Mouse (Mus musculus) heart, postnatal 10 days (tissue): Measurements from ENCODE around the gene S100pbp. TPM values are rescaled to one million over a fixed set of nuclear protein-coding genes. Genes with fewer than 3 reads are reported as not detected.

Experiments used
- DNase-seq, 2 experiments: peaks; one replicate each; pipeline ENCODE4 v3.0.0; 2021
- intact Hi-C: fragments of 180-260 bp; cut with DNase I; formaldehyde crosslinking; loops from one replicate; pipeline ENCODE4 v1.15.1; 2025
- total RNA-seq, 2 experiments: library from RNA; stranded (reverse); gene quantifications; 2 replicates each; pipeline ENCODE4 v1.2.3; 2021

The S100pbp gene
- total RNA-seq, 2 experiments from 2014 or later = 18.0 to 21.7 TPM

- intact Hi-C loops = no loop called here
- DNase-seq = no peak
Measured at GRCm38 (mm10) chr4:129135637-129136036, 53.9 kb downstream of the S100pbp start.

DNA sequence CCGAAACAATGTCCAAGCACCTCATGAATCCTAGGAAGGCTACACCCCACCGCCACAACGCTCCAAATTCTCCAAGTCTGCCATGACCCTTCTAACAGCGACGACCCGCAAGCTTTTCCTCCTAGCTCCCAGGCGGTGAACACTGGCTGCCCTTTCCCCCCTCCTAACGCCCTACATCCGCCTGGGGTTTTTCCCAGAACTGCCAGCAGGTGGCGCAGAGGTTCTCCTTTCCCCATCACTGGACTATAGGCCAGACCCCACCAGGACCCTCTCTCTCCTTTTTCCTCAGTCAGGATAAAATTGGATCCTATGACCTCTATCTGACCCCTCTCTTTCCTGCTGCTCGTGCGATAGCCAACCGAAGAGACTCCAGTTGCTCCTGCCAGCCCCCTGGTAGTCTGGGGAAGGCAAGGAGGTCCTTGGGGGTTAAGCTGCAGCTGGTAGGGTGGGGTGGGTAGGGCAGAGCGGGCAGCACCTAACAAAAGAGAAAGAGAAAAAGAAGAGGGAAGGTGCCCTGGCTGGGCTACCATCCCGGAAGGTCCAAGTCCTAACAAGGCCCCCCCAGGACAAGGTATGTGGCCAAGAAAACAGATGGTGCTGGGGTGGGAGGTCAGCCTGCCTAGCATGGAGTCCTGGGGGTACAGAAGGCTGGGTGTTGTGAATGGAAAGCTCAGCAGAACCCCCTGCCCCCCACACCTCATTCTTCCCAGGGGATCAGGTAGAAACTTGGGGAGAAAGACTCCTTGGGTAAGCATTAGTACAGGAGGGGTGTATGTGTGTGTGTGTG is 54.5 kb downstream of the S100pbp start:
- peak; percentile 84 to 88 for DNase-seq
- intact Hi-C loops = loop anchor here (1.0 to 5.0 kb wide), 3 partner anchors 44 to 322 kb away; no protein-coding TSS in a partner anchor

DNA sequence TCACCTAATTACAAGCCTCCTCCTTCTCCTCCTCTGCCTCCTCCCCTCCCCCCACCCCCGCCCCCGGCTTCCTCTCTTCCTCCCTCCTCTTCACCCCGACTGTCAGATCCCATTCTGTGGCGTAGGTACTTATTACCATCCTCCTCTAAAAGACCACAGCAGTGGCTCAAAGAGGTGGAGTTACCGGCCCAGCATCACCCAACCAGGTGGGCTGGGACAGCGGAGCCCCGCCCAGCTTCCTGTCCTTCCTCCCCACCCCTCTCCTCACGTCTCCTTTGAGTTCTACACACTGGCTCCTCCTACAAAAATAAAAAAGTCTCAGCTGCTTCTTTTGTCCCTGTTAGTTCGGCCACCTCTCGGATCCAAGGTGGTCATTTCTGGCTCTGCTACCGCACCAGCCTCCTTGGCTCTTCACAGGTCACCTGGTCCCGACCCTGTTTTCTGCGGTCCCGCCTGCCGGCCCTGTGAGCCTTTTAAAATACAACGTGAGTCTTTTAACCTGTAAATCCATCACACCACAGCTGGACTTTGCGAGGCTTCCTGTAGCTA is 58.7 kb downstream of the S100pbp start:
- intact Hi-C loops = loop anchor here (5.0 kb wide), 1 partner anchor 326 kb away; no protein-coding TSS in a partner anchor
- DNase-seq = no peak

GRCm38 (mm10) chr4:129130149-129130548 is 59.4 kb downstream of the S100pbp start:
- intact Hi-C loops = loop anchor here (5.0 kb wide), 1 partner anchor 327 kb away; no protein-coding TSS in a partner anchor
- peak in 1 of 2 experiments; percentile 27 for DNase-seq

DNA sequence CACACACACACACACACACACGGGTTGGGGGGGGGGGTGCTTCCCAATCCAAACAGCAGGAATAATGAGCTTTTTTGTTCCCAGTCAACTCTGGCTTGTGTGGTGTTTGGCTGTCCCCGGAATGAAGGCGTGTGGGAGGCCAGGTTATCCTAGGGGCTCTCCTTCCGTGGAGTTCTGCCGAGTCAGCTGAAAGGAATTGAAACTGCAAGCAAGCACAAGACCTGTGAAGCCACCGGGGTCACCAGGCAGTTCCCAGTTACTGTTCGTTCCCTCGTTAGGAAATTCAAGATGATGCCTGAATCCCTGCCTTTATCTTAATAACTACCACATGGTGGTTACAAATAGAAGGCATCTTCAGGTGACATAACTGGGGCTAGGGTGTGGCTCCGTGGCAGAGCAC is 60.1 kb downstream of the S100pbp start:
- DNase-seq = no peak
- intact Hi-C loops = no loop called here

DNA sequence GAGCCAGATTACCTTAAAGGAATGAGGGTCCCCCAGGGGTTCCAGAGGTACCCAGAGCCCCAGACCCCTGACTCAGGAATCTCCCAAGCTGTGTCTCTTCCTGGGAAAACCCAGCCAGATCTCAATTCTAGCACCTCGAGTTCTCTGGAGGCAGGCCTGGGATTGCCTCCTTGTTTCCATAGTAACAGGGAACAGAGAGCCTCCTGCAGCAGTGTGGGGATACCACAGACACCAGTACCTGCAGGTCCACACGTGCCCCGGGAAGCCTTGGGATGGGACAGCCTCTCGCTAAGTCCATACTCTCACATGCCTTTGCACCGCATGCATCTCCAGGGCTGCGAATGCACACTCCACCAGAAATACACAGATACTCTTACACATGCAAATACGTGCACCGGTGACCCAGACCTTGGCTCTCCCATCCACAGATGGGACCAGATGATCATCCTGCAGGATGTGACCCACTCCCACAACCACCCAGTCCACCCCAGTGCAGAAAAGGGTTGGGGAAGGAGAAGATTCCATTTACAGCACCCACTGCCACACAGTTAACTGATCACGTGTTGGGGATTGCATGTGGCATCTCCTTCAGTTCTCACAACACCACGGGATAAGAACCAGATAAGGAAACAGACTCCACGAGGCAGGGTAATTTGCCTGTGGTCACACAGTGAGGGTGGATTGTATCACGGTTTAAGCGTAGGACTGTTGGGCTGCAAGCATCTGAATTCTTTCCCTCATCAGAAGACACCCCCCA is 60.8 kb downstream of the S100pbp start:
- no peak for DNase-seq
- intact Hi-C loops = no loop called here

DNA sequence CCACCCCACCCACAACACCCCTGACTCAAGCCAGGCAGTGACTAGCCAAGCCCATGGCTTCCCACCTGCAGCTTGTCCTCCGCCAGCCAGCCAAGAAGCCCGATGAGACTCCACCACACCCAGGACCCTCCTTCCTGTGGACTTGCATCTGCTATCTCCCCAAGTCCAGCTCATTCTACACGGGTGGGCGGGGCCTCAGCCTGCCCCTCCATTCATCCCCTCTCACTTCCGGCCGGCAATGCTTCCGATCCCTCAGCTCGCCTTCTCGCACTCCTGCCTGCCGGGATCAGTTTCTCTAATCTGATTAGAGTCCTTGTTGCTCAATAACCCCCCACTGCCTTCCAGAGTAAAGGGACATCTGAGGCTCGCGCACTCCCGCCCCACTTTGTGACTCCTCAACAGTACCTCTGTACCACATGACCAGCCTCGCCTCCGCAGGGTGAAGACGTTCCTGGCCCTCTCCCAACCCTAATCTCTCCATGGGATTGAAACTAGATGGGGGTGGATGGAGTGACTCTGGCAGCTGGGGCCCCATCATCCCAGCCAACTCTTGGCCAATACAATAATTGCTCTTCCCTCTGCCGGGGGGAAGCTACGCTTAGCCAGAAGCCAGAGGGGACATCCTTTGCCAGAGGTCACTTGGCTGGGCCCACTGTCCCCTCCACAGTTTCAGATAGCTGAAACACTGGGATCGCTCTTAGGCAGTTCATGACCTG is 63.6 kb downstream of the S100pbp start:
- intact Hi-C loops = no loop called here
- DNase-seq = peak in 1 of 2 experiments; percentile 53

DNA sequence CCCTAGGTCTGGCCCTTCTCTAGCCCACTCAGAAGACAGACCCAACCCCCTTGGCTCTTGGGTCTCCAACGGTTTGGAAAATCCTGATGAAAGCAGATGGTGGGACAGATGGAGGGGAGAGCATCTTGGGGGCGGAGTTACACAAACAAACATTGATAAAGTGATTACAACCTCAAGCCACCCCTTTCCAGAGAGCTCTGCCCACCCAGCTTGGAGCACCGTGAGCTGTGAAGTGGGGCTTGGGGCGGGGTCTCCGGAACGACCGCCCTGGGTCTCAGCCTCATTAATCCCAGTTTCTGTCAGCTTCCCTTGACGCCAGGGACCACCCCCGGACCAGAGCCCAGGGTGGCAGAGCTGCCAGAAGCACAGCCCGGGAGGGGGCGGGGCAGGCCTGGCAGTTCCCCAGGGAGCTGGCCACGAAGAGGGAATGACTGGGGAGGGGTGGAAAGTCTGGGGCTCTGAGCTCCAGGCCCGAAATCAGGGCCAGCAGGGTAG is 64.8 kb downstream of the S100pbp start:
- intact Hi-C loops = no loop called here
- no peak for DNase-seq

DNA sequence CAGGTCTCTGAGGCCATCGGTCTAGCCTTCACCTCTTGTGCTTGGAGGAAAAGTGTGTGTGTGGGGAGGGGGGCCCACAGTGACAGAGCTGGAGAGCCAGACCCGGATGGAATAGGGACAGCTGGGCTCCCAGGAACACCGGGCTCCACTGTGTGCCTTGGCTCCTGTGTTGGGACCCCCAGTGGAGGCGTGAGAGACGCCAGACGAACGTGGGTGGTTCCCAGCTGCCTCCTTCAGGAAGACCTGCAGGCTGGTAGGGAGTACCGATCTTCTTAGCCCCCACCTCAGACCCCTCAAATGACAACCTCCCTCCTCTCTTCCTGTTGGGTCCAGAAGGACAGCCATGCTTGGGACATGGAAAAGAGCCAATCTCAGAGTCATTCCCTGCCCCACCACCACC is 66.8 kb downstream of the S100pbp start:
- intact Hi-C loops = no loop called here
- DNase-seq = no peak

GRCm38 (mm10) chr4:129122107-129122506 is 67.4 kb downstream of the S100pbp start:
- intact Hi-C loops = no loop called here
- DNase-seq = no peak

GRCm38 (mm10) chr4:129121569-129122086 is 67.9 kb downstream of the S100pbp start, which contains the start of gene Hpca:
TSS of gene Hpca (minus strand) at chr4:129122036.
- no peak for DNase-seq
- intact Hi-C loops = no loop called here

- peak; percentile 77 to 84 for DNase-seq
- intact Hi-C loops = no loop called here
Measured at GRCm38 (mm10) chr4:129120520-129121445, 68.7 kb downstream of the S100pbp start.

- intact Hi-C loops = no loop called here
Measured at GRCm38 (mm10) chr4:129119708-129120107, 69.8 kb downstream of the S100pbp start.

GRCm38 (mm10) chr4:129117720-129118510 is 71.6 kb downstream of the S100pbp start:
- intact Hi-C loops = no loop called here
- no peak for DNase-seq

More at GRCm38 (mm10) chr4:129119708-129120107, 69.8 kb downstream of the S100pbp start:
- DNase-seq = no peak

DNA sequence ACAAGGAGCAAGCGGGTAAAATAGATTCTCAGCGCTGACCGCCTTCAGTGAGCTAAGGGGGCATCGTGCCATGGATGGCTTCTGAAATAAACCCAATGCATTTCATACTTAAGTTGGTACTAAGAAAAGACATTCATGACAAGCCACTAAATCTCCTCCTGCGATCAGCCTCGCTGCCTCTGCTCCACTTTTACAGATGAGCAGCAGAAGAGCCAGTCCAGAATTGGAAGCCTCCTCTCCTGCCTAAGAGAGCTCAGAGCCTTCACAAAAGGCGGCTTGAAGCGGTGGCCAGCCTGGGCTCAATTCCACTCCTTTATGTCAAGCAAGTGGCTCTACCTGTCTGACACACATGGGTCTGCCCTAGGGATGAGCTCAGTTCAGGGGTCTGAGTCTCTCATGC is 72.8 kb downstream of the S100pbp start:
- no peak for DNase-seq
- intact Hi-C loops = no loop called here

- intact Hi-C loops = no loop called here
- DNase-seq = peak; percentile 27 to 76
Measured at GRCm38 (mm10) chr4:129113083-129113988, 76.2 kb downstream of the S100pbp start.

GRCm38 (mm10) chr4:129112231-129112630 is 77.3 kb downstream of the S100pbp start:
- intact Hi-C loops = no loop called here
- DNase-seq = no peak
